Mouse (Mus musculus): ENCODE data around the gene Gpc6. TPM values are rescaled to one million over a fixed set of nuclear protein-coding genes. Genes with fewer than 3 reads are reported as not detected.

Gene Gpc6
- total and polyA plus RNA-seq, 3 experiments: not detected

DNA sequence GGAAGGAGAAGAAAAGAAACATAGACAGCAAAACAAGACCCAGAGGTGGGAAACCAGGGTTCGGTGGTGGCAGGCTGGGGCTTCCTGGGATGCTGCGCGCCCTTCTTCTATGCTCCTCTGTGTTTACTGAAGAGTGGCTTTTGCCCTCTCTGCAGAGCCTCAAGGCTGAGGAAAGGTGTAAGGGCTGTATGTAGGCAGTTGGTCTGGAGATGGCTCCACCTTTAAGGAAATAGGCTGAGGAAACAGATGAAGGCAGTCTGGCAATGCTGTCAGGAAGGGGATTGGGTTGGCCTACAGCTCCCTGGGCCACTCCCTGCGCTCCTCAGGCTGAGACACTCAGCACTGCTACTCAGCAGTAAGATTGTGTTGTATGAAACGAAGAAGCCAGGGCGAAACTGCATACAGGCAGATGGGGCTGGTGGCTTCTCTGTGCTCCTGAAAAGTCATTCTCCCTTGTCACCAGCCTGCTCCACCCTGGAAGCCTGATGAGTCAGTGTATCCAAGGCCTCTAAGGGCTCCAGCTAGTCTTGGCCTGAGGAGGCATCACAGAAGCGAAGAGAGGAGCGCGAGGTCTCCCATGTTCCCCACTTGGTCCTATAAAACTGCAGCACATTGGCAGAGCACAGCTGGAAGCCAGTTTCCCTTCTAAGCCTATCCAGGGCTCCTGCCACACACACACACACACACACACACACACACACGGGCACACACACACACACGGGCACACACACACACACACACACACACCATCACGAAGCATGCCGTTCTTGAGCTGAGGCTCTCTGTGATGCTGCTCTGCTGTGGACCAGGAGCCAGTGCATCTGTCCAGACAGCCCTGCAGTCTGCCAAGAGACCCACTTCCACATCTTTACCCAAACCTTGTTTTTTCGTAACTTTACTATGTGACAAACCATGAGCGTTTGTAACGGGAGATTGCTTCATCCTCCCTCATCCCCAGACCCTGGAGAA, 1006.0 kb downstream of the Gpc6 start:
- dilution Hi-C loops (cut with MboI; ENCODE audit: extremely low pct_ligation_motif_present, extremely low pct_unique_long_range_greater_than_20kb, low sequenced_read_pairs): no loop called here
- in situ Hi-C loops (cut with MboI; ENCODE audit: low pct_ligation_motif_present, low pct_unique_long_range_greater_than_20kb, low sequenced_read_pairs): no loop called here
- Histone ChIP-seq H3K4me2 (ENCODE audit: insufficient read depth, low read depth, poor library complexity, severe bottlenecking) (no peak overlapping the region), H3K36me3 (replicated peaks in 1 of 2; ENCODE audit: control insufficient read depth in 1 of 2, insufficient read depth in 1 of 2, low read length in 1 of 2) (no peaks in the 10 kb centered on the region), H3K27me3 (replicated peaks) (no peaks in the 10 kb centered on the region), H3K9me3 (replicated peaks; ENCODE audit: low read length) (no peaks in the 10 kb centered on the region), H3K27ac (ENCODE audit: insufficient read depth, low read depth) (no peak overlapping the region), H3K4me3 (replicated peaks in 1 of 3; ENCODE audit: low read depth in 2 of 3, low read length in 2 of 3, poor library complexity in 1 of 3) (no peak overlapping the region), H3K79me2 (replicated peaks; ENCODE audit: control insufficient read depth, extremely low read depth, insufficient read depth, poor library complexity, severe bottlenecking) (no peaks in the 10 kb centered on the region), H3K9ac (ENCODE audit: insufficient read depth, low read depth) (no peak overlapping the region), H3K4me1 (ENCODE audit: control insufficient read depth in 1 of 2, insufficient read depth in 2 of 2) (no peaks in the 10 kb centered on the region)
- no peak for DNase-seq (ENCODE audit: extremely low read depth)
- TF ChIP-seq GABPA (IDR thresholded peaks at IDR 0.05; ENCODE audit: insufficient replicate concordance, low read depth, low read length) (no peak), ZC3H11A (IDR thresholded peaks at IDR 0.05; ENCODE audit: low read depth, low read length) (no peak), CHD2 (IDR thresholded peaks at IDR 0.05; ENCODE audit: low read length) (no peak), POLR2AphosphoS2 (IDR thresholded peaks at IDR 0.05; ENCODE audit: low read depth, low read length) (no peak), RAD21 (IDR thresholded peaks at IDR 0.05; ENCODE audit: low read depth, low read length) (no peak), MAZ (IDR thresholded peaks at IDR 0.05; ENCODE audit: low read depth, low read length) (no peak), USF1 (IDR thresholded peaks at IDR 0.05; ENCODE audit: low read depth, low read length) (no peak), POLR2A (IDR thresholded peaks at IDR 0.05; ENCODE audit: low read depth, low read length) (no peak), ZMIZ1 (IDR thresholded peaks at IDR 0.05; ENCODE audit: low read depth, low read length) (no peak), E2F4 (IDR thresholded peaks at IDR 0.05; ENCODE audit: insufficient replicate concordance, low read depth, low read length) (no peak)

DNA sequence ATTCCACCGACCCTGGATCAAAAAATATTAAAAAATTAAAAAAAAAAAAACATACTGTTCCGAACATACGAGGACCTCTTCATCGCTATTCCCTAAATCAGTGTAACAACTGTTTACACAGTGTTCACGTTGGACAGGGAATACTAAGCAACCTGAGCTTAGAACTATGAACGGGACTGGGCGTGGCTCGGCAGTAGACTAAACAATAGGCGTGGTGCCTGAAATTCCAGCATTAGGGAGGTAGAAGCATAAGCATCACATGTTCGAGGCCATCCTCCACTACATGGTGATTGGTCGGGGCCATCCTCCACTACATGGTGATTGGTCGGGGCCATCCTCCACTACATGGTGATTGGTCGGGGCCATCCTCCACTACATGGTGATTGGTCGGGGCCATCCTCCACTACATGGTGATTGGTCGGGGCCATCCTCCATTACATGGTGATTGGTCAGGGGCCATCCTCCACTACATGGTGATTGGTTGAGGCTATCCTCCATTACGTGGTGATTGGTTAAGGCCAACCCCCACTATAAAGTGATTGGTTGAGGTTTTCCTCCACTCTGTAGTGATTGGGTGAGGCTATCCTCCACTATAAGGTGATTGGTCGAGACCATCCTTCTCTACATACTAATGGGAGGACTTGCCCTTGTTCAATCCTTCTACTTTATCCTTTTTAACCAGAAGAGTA, 1007.2 kb downstream of the Gpc6 start:
- H3K36me3 ChIP-seq (replicated peaks in 1 of 2; ENCODE audit: control insufficient read depth in 1 of 2, insufficient read depth in 1 of 2, low read length in 1 of 2): no peaks in the 10 kb centered on the region
- no peak overlapping the region for H3K4me2 ChIP-seq (ENCODE audit: insufficient read depth, low read depth, poor library complexity, severe bottlenecking)
- H3K9ac ChIP-seq (ENCODE audit: insufficient read depth, low read depth): no peak overlapping the region
- dilution Hi-C loops (cut with MboI; ENCODE audit: extremely low pct_ligation_motif_present, extremely low pct_unique_long_range_greater_than_20kb, low sequenced_read_pairs) (no loop called here), in situ Hi-C loops (cut with MboI; ENCODE audit: low pct_ligation_motif_present, low pct_unique_long_range_greater_than_20kb, low sequenced_read_pairs) (no loop called here)
- no peaks in the 10 kb centered on the region for H3K4me1 ChIP-seq (ENCODE audit: control insufficient read depth in 1 of 2, insufficient read depth in 2 of 2)
- no peaks in the 10 kb centered on the region for H3K79me2 ChIP-seq (replicated peaks; ENCODE audit: control insufficient read depth, extremely low read depth, insufficient read depth, poor library complexity, severe bottlenecking)
- TF ChIP-seq ELF1 (IDR thresholded peaks at IDR 0.05; ENCODE audit: low read depth, low read length): no peak
- peak; percentile 55 for TF ChIP-seq CHD2 (IDR thresholded peaks at IDR 0.05; ENCODE audit: low read length)
- no peak overlapping the region for H3K27ac ChIP-seq (ENCODE audit: insufficient read depth, low read depth)
- no peak for DNase-seq (ENCODE audit: extremely low read depth)
- H3K4me3 ChIP-seq (replicated peaks in 1 of 3; ENCODE audit: low read depth in 2 of 3, low read length in 2 of 3, poor library complexity in 1 of 3): no peak overlapping the region
- no peaks in the 10 kb centered on the region for H3K27me3 ChIP-seq (replicated peaks)
- no peaks in the 10 kb centered on the region for H3K9me3 ChIP-seq (replicated peaks; ENCODE audit: low read length)

All from CH12.LX (cell line).